Comparison of ENCODE assay signal across 24 mouse cellular contexts in genomic region chr7:105588325-105588912, GRCm38 (mm10). TPM values are rescaled to one million over a fixed set of nuclear protein-coding genes. Genes with fewer than 3 reads are reported as not detected.
"Had no signal": no experiment of that assay in that cellular context is flagged by ENCODE, and none has a peak within 500 bp of the region (broad histone marks: within the 10 kb centered on the region; RNA-seq: fewer than 3 reads in every experiment).

No protein-coding gene starts in this region.

- H3K4me3 ChIP-seq: layer of hippocampus, adult 2 months; limb, embryonic 10.5 days; limb, embryonic 13.5 days; liver, embryonic 12.5 days; liver, embryonic 15.5 days; megakaryocyte, embryonic 14.5 days; midbrain, embryonic 10.5 days; neural tube, embryonic 12.5 days; neural tube, embryonic 15.5 days had no signal

- H3K4me1 ChIP-seq: limb, embryonic 10.5 days; limb, embryonic 13.5 days; liver, embryonic 12.5 days; liver, embryonic 15.5 days; midbrain, embryonic 10.5 days; neural tube, embryonic 12.5 days; neural tube, embryonic 15.5 days had no signal

- H3K9ac ChIP-seq: limb, embryonic 13.5 days; liver, embryonic 12.5 days; liver, embryonic 15.5 days; neural tube, embryonic 12.5 days; neural tube, embryonic 15.5 days had no signal

- H3K9me3 ChIP-seq: limb, embryonic 10.5 days; limb, embryonic 13.5 days; liver, embryonic 12.5 days; liver, embryonic 15.5 days; midbrain, embryonic 10.5 days; neural tube, embryonic 12.5 days; neural tube, embryonic 15.5 days had no signal

- H3K36me3 ChIP-seq: limb, embryonic 10.5 days; limb, embryonic 13.5 days; midbrain, embryonic 10.5 days; neural tube, embryonic 12.5 days; neural tube, embryonic 15.5 days had no signal

- ATAC-seq: intestine, embryonic 16.5 days; liver, embryonic 12.5 days had no signal

- DNase-seq: kidney, adult 18-20 months; kidney, adult 9 months; kidney, postnatal 25 days; layer of hippocampus, adult 9-11 months; liver; midbrain, embryonic 14.5 days; right cerebral cortex, adult 18-20 months; right cerebral cortex, postnatal 14 days; right cerebral cortex, postnatal 4 days; thymus, adult 2 months; thymus, postnatal 14 days; thymus, postnatal 4 days had no signal

- H3K27me3 ChIP-seq: limb, embryonic 13.5 days; liver, embryonic 12.5 days; neural tube, embryonic 12.5 days; neural tube, embryonic 15.5 days had no signal

- H3K4me2 ChIP-seq: limb, embryonic 13.5 days; liver, embryonic 12.5 days; liver, embryonic 15.5 days; neural tube, embryonic 12.5 days; neural tube, embryonic 15.5 days had no signal

- H3K27ac ChIP-seq: layer of hippocampus, adult 2 months; limb, embryonic 10.5 days; limb, embryonic 13.5 days; liver, embryonic 12.5 days; liver, embryonic 15.5 days; midbrain, embryonic 10.5 days; neural tube, embryonic 12.5 days; neural tube, embryonic 15.5 days; stomach, postnatal 0 days had no signal

RNA-seq across cellular contexts. Expression of gene Hpx, which starts 11.5 kb away (rescaled TPM):
- total RNA-seq: layer of hippocampus, postnatal 25 days had no signal
- polyA plus RNA-seq: limb, embryonic 10.5 days had no signal
